Mouse (Mus musculus): ENCODE data around the gene Hadha. TPM values are rescaled to one million over a fixed set of nuclear protein-coding genes. Genes with fewer than 3 reads are reported as not detected.
A peak's percentile ranks its signal among the peaks of the same experiment; 100 is the strongest.

The Hadha gene
- polyA plus RNA-seq, 1 experiment from 2014 or later = 110 TPM

GRCm38 (mm10) chr5:30094399-30094798 lies 60.6 kb downstream of the Hadha start:
- TF ChIP-seq CTCF (IDR thresholded peaks at IDR 0.05) (0 out of 2 replicates have a peak, but pooled peaks have one; percentile 8), EP300 (IDR thresholded peaks at IDR 0.05) (no peak)
- ATAC-seq (no peak), DNase-seq (ENCODE audit: low spot score) (no peak)
- H3K36me3 ChIP-seq (ENCODE audit: insufficient read depth, low read length) = no peaks in the 10 kb centered on the region
- no peaks in the 10 kb centered on the region for H3K4me1 ChIP-seq (ENCODE audit: insufficient read depth, low read depth, low read length)
- no peak overlapping the region for H3K4me2 ChIP-seq (replicated peaks; ENCODE audit: low read depth, low read length)
- H3K27ac ChIP-seq (ENCODE audit: low read length) = no peak overlapping the region
- no peak overlapping the region for H3K9ac ChIP-seq (replicated peaks; ENCODE audit: low read depth)
- WGBS = 28% methylated on average over 2 of the region's 2 CpGs
- no peak overlapping the region for H3K4me3 ChIP-seq (ENCODE audit: low read depth, low read length)
- H3K27me3 ChIP-seq (replicated peaks; ENCODE audit: insufficient read depth, low read length) = no peaks in the 10 kb centered on the region
- no peaks in the 10 kb centered on the region for H3K9me3 ChIP-seq (ENCODE audit: low read length)

GRCm38 (mm10) chr5:30092701-30093100 lies 62.3 kb downstream of the Hadha start:
- H3K27me3 ChIP-seq (replicated peaks; ENCODE audit: insufficient read depth, low read length) = no peaks in the 10 kb centered on the region
- WGBS = 52% methylated on average over 13 of the region's 13 CpGs
- H3K9me3 ChIP-seq (ENCODE audit: low read length) = no peaks in the 10 kb centered on the region
- TF ChIP-seq EP300 (IDR thresholded peaks at IDR 0.05) (no peak), CTCF (IDR thresholded peaks at IDR 0.05) (no peak)
- no peak for DNase-seq (ENCODE audit: low spot score)
- no peaks in the 10 kb centered on the region for H3K36me3 ChIP-seq (ENCODE audit: insufficient read depth, low read length)
- H3K4me2 ChIP-seq (replicated peaks; ENCODE audit: low read depth, low read length) = no peak overlapping the region
- H3K4me3 ChIP-seq (ENCODE audit: low read depth, low read length) = no peak overlapping the region
- H3K4me1 ChIP-seq (ENCODE audit: insufficient read depth, low read depth, low read length) = no peaks in the 10 kb centered on the region
- no peak for ATAC-seq
- H3K27ac ChIP-seq (ENCODE audit: low read length) = no peak overlapping the region
- no peak overlapping the region for H3K9ac ChIP-seq (replicated peaks; ENCODE audit: low read depth)

DNA sequence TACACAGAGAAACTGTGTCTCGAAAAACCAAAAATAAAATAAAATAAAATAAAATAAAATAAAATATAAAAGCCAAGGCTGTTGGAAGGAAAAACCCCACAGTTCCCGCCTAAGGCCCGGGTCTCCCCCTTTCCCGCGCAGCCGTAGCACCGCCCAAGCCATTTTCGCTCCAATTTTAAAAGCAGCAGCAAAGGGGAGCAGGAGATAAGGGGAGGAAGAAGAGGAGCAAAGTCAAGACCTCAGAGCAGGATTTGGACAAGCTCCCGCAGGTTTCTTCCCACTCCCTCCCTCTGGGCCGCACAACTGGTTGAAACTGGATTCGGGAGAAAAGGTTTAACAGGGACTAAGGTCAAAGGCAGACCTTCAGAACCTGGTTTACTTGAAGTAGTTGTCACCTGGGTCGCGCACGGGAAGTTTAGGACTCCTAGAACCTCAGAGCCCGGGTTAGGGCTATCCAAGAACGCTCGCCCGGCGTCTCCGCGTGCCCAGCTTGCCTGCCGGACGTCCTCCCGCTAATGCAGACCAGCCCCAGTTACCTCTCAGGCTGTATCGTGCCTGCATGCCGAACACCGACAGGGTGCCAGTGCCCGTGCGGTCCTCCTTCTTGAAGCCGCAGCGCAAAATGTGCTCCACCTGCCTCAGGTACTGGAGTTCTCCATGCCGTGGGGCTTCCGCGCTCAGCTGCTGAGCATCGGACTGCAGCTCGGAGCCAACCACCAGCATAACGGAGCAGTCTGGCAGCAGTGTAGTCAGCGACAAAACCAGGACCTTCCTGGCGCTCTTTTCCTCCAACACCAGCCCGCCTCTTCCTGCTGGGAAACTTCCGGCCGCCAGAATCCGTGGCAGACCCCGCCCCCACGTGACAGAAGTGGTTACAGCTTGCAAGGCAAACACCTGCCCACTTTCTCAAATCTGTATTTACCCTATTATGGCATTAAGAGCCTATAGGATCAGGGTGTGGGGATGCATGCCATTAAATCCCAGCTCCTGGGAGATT lies 81.8 kb downstream of the Hadha start, which contains the start of gene Tyms:
Tyms (minus strand) TSS at position 793 of the 997 bp plus-strand sequence.
- H3K36me3 ChIP-seq (ENCODE audit: insufficient read depth, low read length) = peaks cover 5% of the 10 kb centered on the region; the same call in 1 of the 2 replicates
- under 1% methylated on average over 42 of the region's 45 CpGs for WGBS
- peak; percentile 89 for ATAC-seq
- H3K4me3 ChIP-seq (ENCODE audit: low read depth, low read length) = peak within 1 kb of the TSS; percentile 63
- no peaks in the 10 kb centered on the region; the same call in 1 of the 2 replicates for H3K4me1 ChIP-seq (ENCODE audit: insufficient read depth, low read depth, low read length)
- peak within 1 kb of the TSS; percentile 86 for H3K4me2 ChIP-seq (replicated peaks; ENCODE audit: low read depth, low read length)
- peak within 1 kb of the TSS; percentile 52 for H3K27ac ChIP-seq (ENCODE audit: low read length)
- H3K9ac ChIP-seq (replicated peaks; ENCODE audit: low read depth) = peak within 1 kb of the TSS; percentile 54
- DNase-seq (ENCODE audit: low spot score) = peak; percentile 85
- peak; percentile 29 for TF ChIP-seq CTCF (IDR thresholded peaks at IDR 0.05)
- no peak for TF ChIP-seq EP300 (IDR thresholded peaks at IDR 0.05)
- no peaks in the 10 kb centered on the region for H3K9me3 ChIP-seq (ENCODE audit: low read length)
- H3K27me3 ChIP-seq (replicated peaks; ENCODE audit: insufficient read depth, low read length) = no peaks in the 10 kb centered on the region

GRCm38 (mm10) chr5:30072377-30072776 lies 82.6 kb downstream of the Hadha start:
- Histone ChIP-seq H3K4me3 (ENCODE audit: low read depth, low read length) (peak overlapping the region; percentile 63; the same call in 1 of the 2 replicates), H3K36me3 (ENCODE audit: insufficient read depth, low read length) (peaks cover 5% of the 10 kb centered on the region; the same call in 1 of the 2 replicates), H3K4me2 (replicated peaks; ENCODE audit: low read depth, low read length) (peak overlapping the region; percentile 86; the same call in 1 of the 2 replicates), H3K9ac (replicated peaks; ENCODE audit: low read depth) (0 out of 2 replicates have a peak overlapping the region, but pooled peaks have one; percentile 54), H3K9me3 (ENCODE audit: low read length) (no peaks in the 10 kb centered on the region), H3K27ac (ENCODE audit: low read length) (no peak overlapping the region), H3K4me1 (ENCODE audit: insufficient read depth, low read depth, low read length) (no peaks in the 10 kb centered on the region; the same call in 1 of the 2 replicates), H3K27me3 (replicated peaks; ENCODE audit: insufficient read depth, low read length) (no peaks in the 10 kb centered on the region)
- DNase-seq (ENCODE audit: low spot score) (no peak), ATAC-seq (no peak)
- 23% methylated on average over 3 of the region's 3 CpGs for WGBS
- no peak for TF ChIP-seq CTCF (IDR thresholded peaks at IDR 0.05)

DNA sequence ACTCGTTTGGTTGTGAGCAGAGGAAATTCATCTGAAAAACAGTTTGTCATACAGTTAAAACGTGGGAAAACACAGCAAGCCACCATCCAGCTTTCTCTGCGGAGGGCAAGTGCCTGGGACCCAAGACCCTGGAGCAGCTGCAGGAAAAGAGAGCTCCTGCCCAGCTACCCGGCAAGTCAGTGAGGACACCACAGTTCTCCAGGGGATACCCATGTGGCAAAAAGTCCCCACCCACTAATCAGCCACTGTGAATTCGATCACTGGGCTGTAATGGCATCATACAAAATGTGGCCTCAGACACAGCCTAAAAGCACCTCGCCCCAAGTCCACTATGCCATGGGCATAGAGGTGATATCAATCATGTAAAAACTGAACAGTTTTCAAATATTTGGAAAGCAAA lies 83.3 kb downstream of the Hadha start:
- Histone ChIP-seq H3K9me3 (ENCODE audit: low read length) (no peaks in the 10 kb centered on the region), H3K4me1 (ENCODE audit: insufficient read depth, low read depth, low read length) (no peaks in the 10 kb centered on the region; the same call in 1 of the 2 replicates), H3K4me2 (replicated peaks; ENCODE audit: low read depth, low read length) (no peak overlapping the region), H3K27ac (ENCODE audit: low read length) (no peak overlapping the region), H3K4me3 (ENCODE audit: low read depth, low read length) (no peak overlapping the region), H3K27me3 (replicated peaks; ENCODE audit: insufficient read depth, low read length) (no peaks in the 10 kb centered on the region), H3K9ac (replicated peaks; ENCODE audit: low read depth) (no peak overlapping the region), H3K36me3 (ENCODE audit: insufficient read depth, low read length) (peaks cover 5% of the 10 kb centered on the region; the same call in 1 of the 2 replicates)
- TF ChIP-seq EP300 (IDR thresholded peaks at IDR 0.05) = no peak
- TF ChIP-seq CTCF (IDR thresholded peaks at IDR 0.05) = no peak
- no peak for ATAC-seq
- no peak for DNase-seq (ENCODE audit: low spot score)
- 70% methylated on average over 6 of the region's 6 CpGs for WGBS

MicroRNAs within 50 kb of the gene (microRNA counts, 519-probe panel; counts per million panel counts)
- not detected for microRNA mmu-miR-1960

Small RNA genes lying within 50 kb of the gene (microRNA-seq; reads per million reads assigned to microRNA genes)
- gene Mir1960 = not detected

Other genes with a start within 250 kb of the Hadha start
- gene Il6, start 142.0 kb downstream of the Hadha start, polyA plus RNA-seq (2015; fragmentation: Nextera tagmentation; extraction: Ambion mirVana) = 0.25 and 2.1 TPM in 2 replicates
- 37.3 and 38.9 TPM in 2 replicates for gene Tyms, start 81.5 kb downstream of the Hadha start, polyA plus RNA-seq (2015; fragmentation: Nextera tagmentation; extraction: Ambion mirVana)
- 0.04 and 0.05 TPM in 2 replicates for gene Garem2, start 50.0 kb downstream of the Hadha start, polyA plus RNA-seq (2015; fragmentation: Nextera tagmentation; extraction: Ambion mirVana)
- gene 3110082J24Rik, start 49.1 kb downstream of the Hadha start, polyA plus RNA-seq (2015; fragmentation: Nextera tagmentation; extraction: Ambion mirVana) = not detected in 2 replicates
- gene Hadhb, start 86 bp upstream of the Hadha start, polyA plus RNA-seq (2015; fragmentation: Nextera tagmentation; extraction: Ambion mirVana) = 104 and 107 TPM in 2 replicates
- gene Adgrf3, start 50.6 kb upstream of the Hadha start, polyA plus RNA-seq (2015; fragmentation: Nextera tagmentation; extraction: Ambion mirVana) = 0.13 and 0.18 TPM in 2 replicates
- gene Selenoi, start 77.4 kb upstream of the Hadha start, polyA plus RNA-seq (2015; fragmentation: Nextera tagmentation; extraction: Ambion mirVana) = 9.4 and 11.0 TPM in 2 replicates
- 6.5 and 8.4 TPM in 2 replicates for gene Drc1, start 126.2 kb upstream of the Hadha start, polyA plus RNA-seq (2015; fragmentation: Nextera tagmentation; extraction: Ambion mirVana)

All from lung, postnatal 0 days (tissue).